7 mouse cellular contexts compared by ENCODE assay signal in the genomic region with DNA sequence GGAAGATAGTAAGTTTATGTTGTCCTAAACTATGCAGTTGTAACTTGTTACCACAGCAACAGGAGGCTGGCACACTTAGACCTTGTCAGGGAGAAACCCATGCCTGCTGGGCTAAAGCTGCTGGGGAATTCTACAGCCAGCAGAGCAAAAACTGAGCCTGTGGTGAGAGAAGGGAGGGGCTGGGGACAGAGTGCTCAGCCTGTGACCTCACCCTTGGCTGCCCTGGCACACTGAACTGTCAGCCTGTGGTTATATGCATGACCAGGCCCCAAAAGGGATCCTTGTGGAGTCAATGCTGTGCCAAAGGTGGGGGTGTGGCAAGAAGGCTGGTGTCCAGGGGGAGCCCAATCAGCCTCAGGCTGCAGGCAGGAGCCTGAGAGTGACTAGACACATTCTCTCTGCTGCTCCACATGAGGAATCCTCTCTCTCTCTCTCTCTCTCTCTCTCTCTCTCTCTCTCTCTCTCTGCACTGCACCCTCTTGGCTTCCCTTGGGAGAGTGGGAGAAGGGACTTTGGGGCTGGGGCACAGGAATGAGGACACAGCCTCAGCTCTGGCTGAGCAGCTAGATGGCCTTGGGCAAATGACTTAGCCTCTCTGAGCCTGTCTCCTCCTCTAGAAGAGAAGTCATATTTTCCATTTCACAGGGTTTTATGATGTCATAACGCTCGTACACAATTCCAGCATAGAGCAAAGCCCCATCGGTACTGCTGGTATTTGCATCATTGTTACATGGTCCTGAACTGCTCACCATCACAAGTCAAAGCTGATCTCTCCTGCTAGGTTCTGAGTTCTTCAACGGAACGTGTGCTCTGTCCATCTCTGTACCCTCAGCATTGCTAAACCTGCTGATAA. TPM values are rescaled to one million over a fixed set of nuclear protein-coding genes. Genes with fewer than 3 reads are reported as not detected.
DNase-seq lines count a peak whose midpoint lies in the region.

No protein-coding gene starts in this region.

- peak; percentile 57 for DNase-seq in left cerebral cortex, postnatal 4 days
- no peak for DNase-seq in left cerebral cortex, adult 18-20 months (ENCODE audit: low spot score in 2 of 2)
- DNase-seq in 416B (ENCODE audit: low read depth) (peak; percentile 68), MN1 (ENCODE audit: low spot score) (peak; percentile 78)
- DNase-seq in heart, postnatal 4 days = peak; percentile 36
- DNase-seq in left cerebral cortex, adult 9 months (ENCODE audit: low spot score in 2 of 2) = no peak
- DNase-seq in layer of hippocampus, adult 9-11 months = no peak

- intact Hi-C loops in left cerebral cortex, postnatal 4 days (cut with DNase I) = no loop called here

RNA-seq across cellular contexts. Expression of gene Prrt4, which starts 16.7 kb away (rescaled TPM):
- total RNA-seq in left cerebral cortex, postnatal 4 days (2021) = 10 to 100 TPM; 15.1 to 19.1 TPM
- 1 to 10 TPM; 3.0 to 3.5 TPM for total RNA-seq in left cerebral cortex, adult 18-20 months (2021)
- 1 to 10 TPM; 7.3 to 7.7 TPM for total RNA-seq in heart, postnatal 4 days (2021)

RNA-seq across cellular contexts. Expression of gene Impdh1, which starts 20.1 kb away (rescaled TPM):
- total RNA-seq in left cerebral cortex, postnatal 4 days (2021) = 10 to 100 TPM; 92.7 to 96.6 TPM
- 10 to 100 TPM; 56.7 to 58.6 TPM for total RNA-seq in left cerebral cortex, adult 18-20 months (2021)
- total RNA-seq in heart, postnatal 4 days (2021) = 10 to 100 TPM; 29.5 to 30.6 TPM

RNA-seq across cellular contexts. Expression of gene Rbm28, which starts 31.3 kb away (rescaled TPM):
- total RNA-seq in left cerebral cortex, postnatal 4 days (2021) = 10 to 100 TPM; 44.5 to 51.7 TPM
- total RNA-seq in left cerebral cortex, adult 18-20 months (2021) = 10 to 100 TPM; 40.2 to 44.1 TPM
- 10 to 100 TPM; 30.3 to 32.5 TPM for total RNA-seq in heart, postnatal 4 days (2021)

Comparison
In these comparisons a context has a peak if more than half of its experiments do, and no peak if none do; other contexts are left out.
1. DNase-seq: peak in left cerebral cortex, postnatal 4 days (single experiment), 416B (single experiment), MN1 (single experiment) and heart, postnatal 4 days (single experiment); none in left cerebral cortex, adult 18-20 months (0 of 2), left cerebral cortex, adult 9 months (0 of 2) and layer of hippocampus, adult 9-11 months (single experiment).